Mouse (Mus musculus) forebrain, embryonic 10.5 days (tissue): Measurements from ENCODE around the gene Yy1. TPM values are rescaled to one million over a fixed set of nuclear protein-coding genes. Genes with fewer than 3 reads are reported as not detected.
A peak's percentile ranks its signal among the peaks of the same experiment; 100 is the strongest.

Experiments used
- DNase-seq: peaks from one replicate; pipeline ENCODE4 v3.0.0-alpha.2; 2017; ENCODE audit warnings: low spot score; ENCODE audit errors: extremely low spot score
- H3K27ac ChIP-seq: fragments of 300-500 bp; sonication (generic); 2 replicates; pipeline ENCODE4 v1.5.1; 2016; ENCODE audit warnings: mild to moderate bottlenecking
- H3K27me3 ChIP-seq: fragments of 300-500 bp; sonication (generic); 2 replicates; pipeline ENCODE4 v1.6.1; 2016; ENCODE audit warnings: mild to moderate bottlenecking; ENCODE audit not compliant: poor library complexity, severe bottlenecking
- H3K36me3 ChIP-seq: fragments of 300-500 bp; sonication (generic); replicated peaks from 2 replicates; pipeline ENCODE4 v1.6.1; 2016; ENCODE audit warnings: mild to moderate bottlenecking, moderate library complexity
- H3K4me1 ChIP-seq: fragments of 300-500 bp; sonication (generic); 2 replicates; pipeline ENCODE4 v1.6.1; 2016
- H3K4me3 ChIP-seq: fragments of 300-500 bp; sonication (generic); 2 replicates; pipeline ENCODE4 v1.5.1; 2016; ENCODE audit warnings: mild to moderate bottlenecking, moderate library complexity
- H3K9me3 ChIP-seq: fragments of 300-500 bp; sonication (generic); 2 replicates; pipeline ENCODE4 v1.6.1; 2016; ENCODE audit warnings: mild to moderate bottlenecking, moderate library complexity
- WGBS: fragments of 180-500 bp; shearing (Covaris S2); methylation state at CpG from one replicate; pipeline ENCODE4 v1.1.7; 2016; 5-methylcytosine and 5-hydroxymethylcytosine counted together
- microRNA counts: library from miRNA; unstranded; fragments of <30 nt; microRNA quantifications from one replicate; lab custom pipeline; 2017
- microRNA-seq: library from miRNA; unstranded; fragments of <30 nt; microRNA quantifications from one replicate; pipeline ENCODE4, GENCODE M21; 2017
- polyA plus RNA-seq: library from polyadenylated mRNA; unstranded; fragments of >200 nt; fragmentation: Nextera tagmentation; extraction: Ambion mirVana; gene quantifications from 2 replicates; pipeline ENCODE4 v1.2.1, GENCODE M21; 2016

Gene Yy1
- polyA plus RNA-seq, 1 experiment from 2014 or later = 15.4 TPM

DNA sequence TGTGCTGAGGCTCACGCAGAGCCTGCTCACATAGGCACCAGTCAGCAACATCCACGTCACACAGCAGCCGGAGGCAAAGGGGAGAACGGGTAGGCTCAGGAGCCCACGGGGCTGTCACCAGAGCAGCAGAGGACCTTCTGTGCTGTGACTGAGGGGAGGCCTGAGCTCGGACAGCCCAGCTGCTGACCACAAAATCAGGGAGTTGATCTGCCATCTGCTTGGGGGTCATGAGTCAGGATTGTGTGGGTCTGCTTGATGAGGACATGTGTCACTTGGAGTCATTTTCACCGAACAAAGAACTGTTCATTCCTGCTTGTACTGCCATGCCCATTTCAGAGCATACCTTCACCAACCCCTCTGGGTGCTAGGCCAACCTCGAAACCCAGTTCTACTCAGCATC is 63.4 kb downstream of the Yy1 start:
- H3K27ac ChIP-seq = 0 out of 2 replicates have a peak overlapping the region, but pooled peaks have one; percentile 30
- H3K4me1 ChIP-seq = peaks cover 3% of the 10 kb centered on the region
- H3K27me3 ChIP-seq = no peaks in the 10 kb centered on the region
- H3K36me3 ChIP-seq = peaks cover 33% of the 10 kb centered on the region
- 86% methylated on average over 8 of the region's 8 CpGs for WGBS
- no peaks in the 10 kb centered on the region for H3K9me3 ChIP-seq
- no peak for DNase-seq
- H3K4me3 ChIP-seq = no peak overlapping the region

DNA sequence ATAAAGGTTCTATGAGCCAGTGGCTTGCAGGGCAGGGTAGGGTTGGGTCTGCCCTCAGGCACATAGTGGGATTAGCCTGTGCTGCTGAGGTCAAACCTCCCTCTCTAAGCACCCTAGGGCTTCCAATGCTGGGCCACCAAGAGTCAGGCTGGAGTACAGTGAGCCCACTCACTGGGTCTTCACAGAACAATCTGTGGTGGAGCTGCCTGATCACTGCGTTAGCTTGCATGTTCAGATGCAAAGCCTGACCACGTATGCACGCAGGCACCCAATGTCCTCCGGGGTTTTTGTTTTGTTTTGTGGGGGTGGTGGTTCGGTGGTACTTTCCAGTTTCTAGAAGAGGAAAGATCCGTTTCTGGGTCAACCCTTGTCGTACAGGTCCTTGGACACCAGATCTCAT is 64.3 kb downstream of the Yy1 start:
- Histone ChIP-seq H3K27me3 (no peaks in the 10 kb centered on the region), H3K36me3 (peaks cover 43% of the 10 kb centered on the region), H3K9me3 (no peaks in the 10 kb centered on the region), H3K4me3 (no peak overlapping the region), H3K4me1 (no peaks in the 10 kb centered on the region), H3K27ac (no peak overlapping the region)
- WGBS = 92% methylated on average over 7 of the region's 7 CpGs
- DNase-seq = no peak

DNA sequence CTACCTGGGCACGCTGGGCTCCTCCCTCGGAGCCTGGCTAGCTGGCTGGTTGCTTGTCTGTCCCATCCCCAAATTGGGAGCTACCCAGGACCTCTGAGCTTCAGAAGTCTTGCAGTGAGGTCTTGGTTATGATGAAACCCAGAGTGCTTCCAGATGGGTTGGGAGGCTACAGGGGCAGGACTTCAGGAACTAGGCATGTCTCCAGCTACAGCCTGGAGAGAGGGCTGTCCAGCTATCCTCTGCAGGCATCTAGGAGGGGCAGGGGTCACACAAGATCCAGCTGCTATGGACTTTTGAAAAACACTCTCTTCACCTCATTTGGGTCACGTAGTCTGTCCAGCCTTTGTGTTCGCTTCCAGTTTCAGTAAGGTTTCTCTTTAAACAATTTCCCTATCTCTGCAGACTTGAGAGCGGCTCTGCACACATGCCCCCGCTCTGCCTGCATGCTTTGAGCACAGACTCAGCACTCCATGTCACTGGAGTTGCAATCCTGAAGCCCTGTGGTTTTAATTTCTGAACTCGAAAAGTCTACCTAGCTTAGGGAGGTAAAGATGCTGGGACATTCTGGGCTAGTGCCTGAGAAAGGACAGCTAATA is 64.9 kb downstream of the Yy1 start:
- Histone ChIP-seq H3K9me3 (no peaks in the 10 kb centered on the region), H3K27ac (no peak overlapping the region), H3K27me3 (no peaks in the 10 kb centered on the region), H3K4me3 (no peak overlapping the region), H3K4me1 (no peaks in the 10 kb centered on the region), H3K36me3 (peaks cover 48% of the 10 kb centered on the region)
- DNase-seq = no peak
- WGBS = 82% methylated on average over 7 of the region's 7 CpGs

DNA sequence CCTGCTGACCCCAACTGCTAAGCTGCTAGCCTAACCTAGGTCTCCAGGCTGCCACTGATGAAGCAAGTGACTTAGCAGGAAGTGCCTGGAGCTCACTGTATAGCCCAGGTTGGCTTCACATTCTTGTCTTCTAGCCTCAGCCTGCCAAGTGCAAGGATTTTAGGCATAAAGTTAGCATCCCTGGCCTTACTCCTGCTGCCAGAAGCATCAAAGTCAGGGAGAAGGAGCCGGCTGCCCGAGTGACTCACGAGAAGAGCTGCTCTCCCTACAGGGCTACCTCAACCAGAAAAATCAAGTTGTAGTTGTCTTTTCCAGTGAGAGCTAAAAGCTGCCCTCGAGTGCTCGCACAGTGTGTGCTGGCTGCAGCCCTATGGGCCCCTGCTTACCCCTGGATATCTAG is 65.7 kb downstream of the Yy1 start:
- Histone ChIP-seq H3K9me3 (no peaks in the 10 kb centered on the region), H3K27me3 (no peaks in the 10 kb centered on the region), H3K4me3 (no peak overlapping the region), H3K27ac (no peak overlapping the region), H3K4me1 (no peaks in the 10 kb centered on the region), H3K36me3 (peaks cover 56% of the 10 kb centered on the region)
- WGBS = 90% methylated on average over 5 of the region's 5 CpGs
- DNase-seq = no peak

DNA sequence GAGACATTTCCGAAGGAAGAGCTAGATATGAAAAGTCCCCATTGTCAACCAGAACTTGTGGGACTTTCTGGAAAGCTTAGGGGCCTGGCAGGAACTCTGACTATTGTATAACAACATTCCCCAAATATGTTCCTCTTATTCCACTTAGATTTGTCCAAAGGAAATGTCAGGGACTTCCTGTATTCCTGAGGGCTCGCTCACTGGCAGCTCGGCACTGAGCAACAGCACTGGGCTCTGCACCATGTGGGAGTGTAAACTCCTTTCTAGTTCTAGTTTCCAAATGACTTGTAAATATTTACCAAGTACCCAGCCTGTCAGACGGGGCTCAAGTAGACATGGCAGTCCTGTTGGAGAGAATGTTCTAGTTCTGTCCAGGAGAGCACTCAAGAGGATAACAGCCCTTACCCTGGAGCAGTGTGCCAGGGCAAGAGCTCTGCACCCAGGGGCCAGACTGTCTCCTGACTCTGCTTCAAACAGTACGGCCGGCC is 72.3 kb downstream of the Yy1 start:
- no peaks in the 10 kb centered on the region for H3K27me3 ChIP-seq
- 95% methylated on average over 6 of the region's 6 CpGs for WGBS
- H3K27ac ChIP-seq = no peak overlapping the region
- no peak for DNase-seq
- peaks cover 100% of the 10 kb centered on the region for H3K36me3 ChIP-seq
- no peaks in the 10 kb centered on the region for H3K9me3 ChIP-seq
- no peaks in the 10 kb centered on the region for H3K4me1 ChIP-seq
- H3K4me3 ChIP-seq = no peak overlapping the region

DNA sequence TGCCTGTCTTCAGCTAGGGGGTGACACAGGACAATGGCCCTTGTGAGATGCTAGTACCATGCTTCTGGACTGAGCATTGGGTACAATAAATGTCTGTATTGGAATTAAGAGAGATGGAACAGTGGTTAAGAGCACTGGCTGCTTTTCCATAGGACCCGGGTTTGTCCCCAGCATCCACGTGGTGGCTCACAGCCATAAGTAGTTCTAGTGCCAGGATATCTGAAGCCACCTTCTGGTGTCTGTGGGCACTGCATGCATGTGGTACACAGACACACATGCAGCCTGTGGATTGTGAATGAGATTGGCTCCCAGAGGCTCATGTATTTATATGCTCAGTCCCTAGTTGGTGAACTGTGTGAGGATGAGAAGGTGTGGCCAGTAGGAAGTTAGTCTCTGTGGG is 76.8 kb downstream of the Yy1 start:
- 85% methylated on average over 2 of the region's 2 CpGs for WGBS
- no peaks in the 10 kb centered on the region for H3K4me1 ChIP-seq
- H3K9me3 ChIP-seq = no peaks in the 10 kb centered on the region
- H3K36me3 ChIP-seq = peaks cover 100% of the 10 kb centered on the region
- DNase-seq = no peak
- H3K27ac ChIP-seq = no peak overlapping the region
- no peaks in the 10 kb centered on the region for H3K27me3 ChIP-seq
- no peak overlapping the region for H3K4me3 ChIP-seq

MicroRNAs within 50 kb of the gene (microRNA counts, 519-probe panel; counts per million panel counts)
- 341 counts per million, percentile 65 among the panel's probes with 10 or more counts for microRNA mmu-miR-345-3p (lab: Ali Mortazavi, UCI)
- microRNA mmu-miR-345-5p (lab: Ali Mortazavi, UCI) = 341 counts per million, percentile 65 among the panel's probes with 10 or more counts

Small RNA genes lying within 50 kb of the gene (microRNA-seq; reads per million reads assigned to microRNA genes)
- gene Mir345 = 167 reads per million, percentile 52 among the genes with 10 or more reads in this experiment

Other genes starting within 250 kb of the Yy1 start
- 50.0 and 55.2 TPM in 2 replicates for gene Evl, start 238.3 kb upstream of the Yy1 start, polyA plus RNA-seq
- 1.1 and 1.7 TPM in 2 replicates for gene Degs2, start 90.7 kb upstream of the Yy1 start, polyA plus RNA-seq
- gene Slc25a29, start 42.9 kb downstream of the Yy1 start, polyA plus RNA-seq = 11.7 and 12.1 TPM in 2 replicates
- 9.8 and 11.9 TPM in 2 replicates for gene Slc25a47, start 43.1 kb downstream of the Yy1 start, polyA plus RNA-seq
- gene Wdr25, start 100.7 kb downstream of the Yy1 start, polyA plus RNA-seq = 9.4 and 9.9 TPM in 2 replicates
- 152 and 157 TPM in 2 replicates for gene Wars, start 101.2 kb downstream of the Yy1 start, polyA plus RNA-seq